Mouse (Mus musculus) layer of hippocampus, postnatal 14 days (tissue): Measurements from ENCODE around the gene Scube3. TPM values are rescaled to one million over a fixed set of nuclear protein-coding genes. Genes with fewer than 3 reads are reported as not detected.

Experiments used
- DNase-seq, 2 experiments: peaks; one replicate each; pipeline ENCODE4 v3.0.0; 2021 to 2022; ENCODE audit warnings: low spot score in 2 of 2, mixed read lengths in 1 of 2
- long read RNA-seq, 2 experiments: library from polyadenylated mRNA; stranded (forward); transcript quantifications; one replicate each; pipeline ENCODE4 v2.0.0; 2021
- total RNA-seq, 2 experiments: library from RNA; stranded (reverse); gene quantifications; 2 replicates each; pipeline ENCODE4 v1.2.3; 2021

The Scube3 gene
- 1 to 10 TPM; 1.7 to 2.4 TPM for total RNA-seq
- long read RNA-seq, experiment 1, full-length matches to known transcripts, result 1 of 1 reads
- long read RNA-seq, experiment 1, partial matches to known transcripts, result 0 of 1 reads
- long read RNA-seq, experiment 1, other reads (novel, unspliced or antisense), result 0 of 1 reads
- long read RNA-seq, experiment 2, partial matches to known transcripts, result 0 of 3 reads
- long read RNA-seq, experiment 2, other reads (novel, unspliced or antisense), result 2 of 3 reads

DNA sequence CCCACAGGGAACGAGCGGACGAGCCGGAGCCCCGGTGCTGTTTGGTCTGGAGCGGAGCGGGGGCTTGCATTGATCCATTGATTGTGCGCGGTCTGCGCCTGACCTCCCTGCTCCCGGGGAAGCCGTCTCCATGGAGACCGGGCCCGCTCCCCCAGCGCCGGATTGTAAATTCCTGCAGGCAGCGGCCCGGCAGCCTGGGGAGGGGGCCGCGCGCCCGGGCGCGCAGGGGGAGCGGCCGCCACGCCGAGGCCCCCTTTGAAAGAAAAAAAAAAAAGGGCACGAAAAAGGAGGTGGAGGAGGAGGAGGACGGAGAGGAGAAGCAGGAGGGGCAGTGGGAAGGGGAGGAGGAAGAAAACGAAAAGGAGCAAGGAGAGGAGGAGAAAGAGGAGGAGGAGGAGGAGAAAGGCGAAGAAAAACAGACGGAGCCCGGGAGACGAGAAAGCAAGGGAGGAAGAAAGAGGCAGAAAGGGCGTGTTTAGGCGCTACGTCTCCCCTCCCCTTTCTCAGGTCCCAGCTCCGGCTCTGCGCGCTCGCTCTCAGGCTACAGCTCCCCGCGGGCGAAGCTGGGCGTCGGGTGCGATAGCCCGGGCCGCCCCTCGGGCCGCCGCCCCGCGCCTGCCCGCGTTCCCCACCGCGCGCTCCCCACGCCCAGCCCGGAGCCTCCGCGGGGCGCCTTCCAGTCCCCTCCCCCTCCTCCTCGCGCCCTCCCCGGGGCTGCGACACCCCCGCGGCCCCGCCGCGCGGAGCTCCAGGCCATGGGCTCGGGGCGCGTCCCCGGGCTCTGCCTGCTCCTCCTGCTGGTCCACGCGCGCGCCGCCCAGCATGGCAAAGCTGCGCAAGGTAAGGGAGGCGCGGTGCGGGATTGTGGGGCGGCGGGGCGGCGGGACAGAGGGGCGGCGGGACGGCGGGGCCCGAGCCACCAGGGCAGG lies at the start of gene Scube3:
Gene Scube3, plus strand, starts transcription at position 371 of the 929 bp plus-strand sequence.
- DNase-seq, result no peak

DNA sequence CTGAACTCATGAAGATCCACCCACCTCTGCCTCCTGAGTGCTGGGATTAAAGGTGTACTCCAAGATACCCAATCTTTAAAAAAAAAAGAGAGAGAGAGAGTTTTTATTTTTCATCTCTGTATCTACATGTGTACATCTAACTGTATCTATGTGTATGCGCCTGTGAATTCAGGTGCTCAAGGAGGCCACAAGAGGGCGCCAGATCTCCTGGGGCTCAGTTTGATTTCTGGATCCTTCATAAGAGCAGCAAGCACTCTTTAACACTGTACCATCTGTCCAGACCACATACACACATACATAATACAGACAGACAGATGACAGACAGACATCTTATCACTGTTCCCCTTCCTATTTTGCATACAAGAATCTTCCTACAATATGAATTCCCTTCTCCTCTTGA lies 49.6 kb upstream of the Scube3 start:
- no peak for DNase-seq

DNA sequence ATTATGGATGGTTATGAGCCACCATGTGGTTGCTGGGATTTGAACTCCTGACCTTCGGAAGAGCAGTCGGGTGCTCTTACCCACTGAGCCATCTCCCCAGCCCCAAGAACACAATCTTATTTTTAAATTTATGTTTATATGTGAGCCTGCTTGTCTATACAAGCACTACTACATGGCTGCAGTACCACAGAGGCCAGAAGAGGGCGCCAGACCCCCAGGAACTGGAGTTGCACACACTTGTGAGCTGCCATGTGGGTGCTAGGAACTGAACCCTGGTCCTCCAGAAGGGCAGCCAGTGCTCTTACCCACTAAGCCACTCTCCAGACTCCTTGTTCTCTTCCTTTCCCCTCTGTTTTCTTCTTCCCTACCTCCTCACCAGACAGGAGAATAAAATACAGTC lies 48.1 kb upstream of the Scube3 start:
- DNase-seq, result no peak

DNA sequence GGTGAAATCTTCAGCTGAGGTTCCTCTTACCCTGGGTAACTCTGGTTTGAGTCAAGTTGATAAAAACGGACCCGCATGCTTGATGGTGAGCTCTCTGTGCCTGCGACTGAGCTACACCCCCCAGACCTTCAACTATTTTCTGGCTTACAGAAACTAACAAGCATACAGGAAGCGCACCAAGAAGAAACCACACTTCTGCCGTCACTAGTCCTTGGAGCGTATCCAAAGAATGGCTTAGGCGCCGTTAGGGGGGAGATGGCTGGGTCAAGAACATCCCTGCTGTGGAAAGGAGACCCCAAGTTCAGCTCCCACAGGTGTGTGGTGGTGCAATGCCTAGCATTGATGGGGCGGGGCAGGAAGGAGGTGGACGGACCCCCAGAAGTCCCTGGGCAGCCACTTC lies 45.5 kb upstream of the Scube3 start:
- DNase-seq, result no peak

DNA sequence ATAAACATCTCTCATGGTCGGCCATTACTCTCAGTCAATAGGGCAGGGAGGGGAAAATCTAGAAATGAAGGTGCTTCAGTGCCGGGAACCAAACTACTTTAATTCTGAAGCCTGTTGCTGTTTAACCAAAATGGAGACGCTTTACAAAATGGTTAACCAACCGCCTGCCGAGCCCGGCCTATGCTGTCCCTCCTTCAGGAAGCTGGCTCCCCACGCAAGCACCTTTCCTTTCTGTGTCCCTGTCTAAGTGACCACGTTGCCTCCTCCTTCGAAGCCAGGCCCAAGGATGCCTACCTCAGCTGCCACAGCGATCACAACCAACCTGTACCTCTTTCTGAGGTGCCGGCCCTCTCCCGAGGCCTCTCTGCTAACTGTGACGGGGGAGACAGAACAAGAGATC lies 44.6 kb upstream of the Scube3 start:
- no peak for DNase-seq

DNA sequence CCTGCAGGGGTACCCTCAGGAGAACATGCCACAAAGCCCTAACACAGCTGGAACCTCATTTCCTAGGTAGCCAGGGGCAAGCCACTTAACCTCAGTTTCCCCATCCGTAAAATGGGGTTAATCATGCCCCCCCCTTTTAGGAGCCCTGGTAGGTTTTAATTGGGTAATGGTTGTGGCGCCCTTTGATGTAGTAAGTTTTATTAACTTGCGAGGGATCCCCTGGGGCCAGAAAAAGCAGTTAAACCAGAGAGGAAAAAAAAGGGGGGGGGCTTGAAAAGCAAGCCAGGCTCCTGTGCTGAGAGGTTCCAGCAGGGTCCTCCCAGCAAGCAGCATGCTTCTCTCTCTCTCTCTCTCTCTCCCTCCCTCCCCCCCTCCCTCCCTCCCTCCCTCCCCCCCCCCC lies 42.9 kb upstream of the Scube3 start:
- DNase-seq, result no peak

DNA sequence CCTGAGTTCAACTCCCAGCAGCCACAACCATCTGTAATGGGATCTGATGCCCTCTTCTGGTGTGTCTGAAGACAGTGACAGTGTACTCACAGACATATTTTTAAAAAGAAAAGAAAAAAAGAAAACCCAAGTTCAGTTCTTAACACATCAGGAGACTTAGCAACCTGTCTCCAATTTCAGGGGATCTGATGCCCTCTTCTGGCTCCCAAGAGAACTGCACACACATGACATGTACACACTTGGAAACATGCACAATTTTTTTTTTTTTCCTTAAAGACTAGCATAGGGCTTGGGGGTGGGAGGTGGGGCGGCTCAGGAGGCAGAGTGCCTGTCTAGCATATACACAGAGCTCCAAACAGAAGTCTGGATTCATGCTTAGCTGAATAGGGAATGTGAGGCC lies 41.3 kb upstream of the Scube3 start:
- no peak for DNase-seq

DNA sequence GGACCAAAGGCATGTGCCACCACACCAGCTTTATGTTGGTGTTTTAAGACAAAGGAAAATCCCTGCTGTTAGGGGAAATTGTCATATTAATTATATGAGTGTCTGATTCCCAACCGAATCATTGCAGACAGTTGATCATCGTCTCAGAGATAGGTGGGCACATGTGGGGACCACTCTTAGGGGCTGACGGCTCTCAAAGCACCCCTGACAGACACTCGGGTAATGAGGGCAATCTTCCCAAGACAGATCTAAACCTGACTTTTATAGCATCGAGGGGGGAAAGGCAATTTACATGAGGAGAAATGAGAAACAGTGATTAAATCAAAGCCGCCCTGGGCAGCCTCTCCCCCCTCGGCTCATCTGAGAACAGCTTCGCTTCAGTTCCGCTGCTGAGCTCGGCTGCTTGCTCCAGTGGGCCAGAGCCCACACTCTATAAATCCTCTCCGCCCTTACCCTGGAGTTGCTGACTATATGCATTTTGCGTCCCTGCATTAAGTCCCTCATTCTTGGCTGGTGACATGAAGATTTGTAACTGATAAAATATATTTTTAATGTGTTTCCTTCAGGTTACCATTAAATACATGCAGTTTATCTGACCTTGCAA lies 40.6 kb upstream of the Scube3 start:
- no peak for DNase-seq

DNA sequence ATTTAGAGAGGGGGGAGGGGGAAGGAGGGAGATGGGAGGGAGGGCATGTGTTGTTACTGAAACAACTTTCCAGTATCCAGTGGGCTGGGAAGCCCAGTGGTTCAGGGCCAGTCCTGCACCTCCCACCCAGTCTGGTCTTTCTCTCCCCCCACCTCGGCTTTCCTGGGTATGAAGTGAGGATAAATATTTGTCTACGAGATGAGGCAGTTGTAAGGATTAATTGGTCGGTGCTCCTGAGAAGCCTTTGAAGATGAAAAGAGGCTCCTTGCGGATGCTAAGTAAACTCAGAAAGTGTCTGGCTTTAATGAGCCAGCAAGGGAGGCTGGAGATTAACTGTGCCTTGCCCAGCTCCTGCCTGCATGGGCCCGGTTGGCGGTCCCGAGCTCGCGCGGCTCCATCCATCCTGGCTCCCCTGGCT lies 40.0 kb upstream of the Scube3 start:
- DNase-seq, result no peak

DNA sequence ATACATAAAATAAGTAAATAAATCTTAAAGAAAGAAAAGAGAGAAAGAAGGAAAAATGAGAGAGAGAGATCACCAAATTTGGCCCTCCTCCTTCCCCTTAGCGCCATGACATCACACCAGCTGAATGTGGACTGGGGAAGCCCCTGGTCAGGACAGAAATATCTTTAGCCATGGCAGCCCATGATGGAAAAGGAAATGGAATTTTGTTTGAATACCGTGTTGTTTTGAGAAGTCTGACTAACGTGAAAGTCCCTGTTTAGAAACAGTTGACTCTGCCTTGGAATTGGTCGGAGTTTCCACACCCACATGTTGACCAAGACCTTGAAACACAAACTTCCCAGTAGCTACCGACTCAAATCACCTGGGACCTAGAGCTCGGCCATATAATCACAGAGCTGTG lies 37.5 kb upstream of the Scube3 start:
- no peak for DNase-seq

DNA sequence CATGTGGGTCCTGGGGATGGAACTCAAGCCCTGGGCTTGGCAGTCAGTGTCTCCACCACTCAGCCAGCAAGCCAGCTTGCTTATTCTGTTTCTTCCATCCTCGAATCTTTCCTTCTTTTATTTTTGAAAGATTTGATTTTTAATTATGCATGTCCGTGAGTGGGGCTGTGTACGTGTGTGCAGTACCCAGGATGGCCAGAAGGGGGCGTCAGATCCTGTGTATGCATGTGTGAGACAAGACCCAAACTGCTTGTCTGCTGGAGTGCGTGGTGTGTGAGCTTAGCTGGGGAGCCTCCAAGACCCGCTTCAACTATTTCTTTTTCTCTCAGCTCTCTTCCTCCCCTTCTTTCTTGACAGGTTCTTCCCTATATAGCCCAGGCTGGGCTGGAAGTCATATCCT lies 35.6 kb upstream of the Scube3 start:
- DNase-seq, result no peak

DNA sequence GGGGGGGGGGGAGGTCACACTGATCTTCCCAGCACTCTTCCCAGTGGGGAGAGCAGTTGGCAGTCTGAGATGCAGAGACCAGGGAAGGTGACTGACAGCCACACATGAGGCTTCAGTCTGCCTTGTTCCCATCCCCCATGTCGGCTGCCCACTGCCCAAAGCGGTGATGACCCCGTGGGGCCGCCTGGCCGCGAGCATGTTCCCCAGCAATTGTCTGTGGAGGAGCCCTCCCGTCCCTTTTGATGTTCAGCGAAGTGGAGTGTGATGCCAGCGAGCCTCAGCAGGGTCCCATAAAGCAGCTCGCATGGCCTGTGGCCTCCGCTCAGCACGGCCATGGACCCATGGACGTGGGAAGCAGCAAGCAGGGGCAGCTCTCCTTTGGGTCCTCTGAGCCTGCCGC lies 34.7 kb upstream of the Scube3 start:
- no peak for DNase-seq

DNA sequence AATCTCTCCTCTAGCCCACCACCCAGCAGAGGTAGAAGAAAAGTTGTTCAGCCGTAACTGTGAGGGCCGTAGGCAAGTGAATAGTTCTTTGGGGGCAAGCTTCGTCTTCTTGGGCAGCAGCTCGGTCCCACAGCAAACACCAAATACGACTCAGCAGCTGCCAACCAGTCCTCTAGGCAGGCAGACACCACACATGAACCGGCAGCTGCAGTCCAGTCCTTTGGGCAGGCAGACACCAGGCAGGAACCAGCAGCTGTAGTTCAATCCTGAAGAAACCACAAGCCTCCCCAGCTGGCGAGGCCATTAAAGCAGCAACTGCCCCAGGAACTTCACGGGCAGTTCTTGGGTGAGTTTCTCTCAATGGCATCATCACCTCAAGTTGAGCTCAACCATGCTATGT lies 29.7 kb upstream of the Scube3 start:
- DNase-seq, result no peak

DNA sequence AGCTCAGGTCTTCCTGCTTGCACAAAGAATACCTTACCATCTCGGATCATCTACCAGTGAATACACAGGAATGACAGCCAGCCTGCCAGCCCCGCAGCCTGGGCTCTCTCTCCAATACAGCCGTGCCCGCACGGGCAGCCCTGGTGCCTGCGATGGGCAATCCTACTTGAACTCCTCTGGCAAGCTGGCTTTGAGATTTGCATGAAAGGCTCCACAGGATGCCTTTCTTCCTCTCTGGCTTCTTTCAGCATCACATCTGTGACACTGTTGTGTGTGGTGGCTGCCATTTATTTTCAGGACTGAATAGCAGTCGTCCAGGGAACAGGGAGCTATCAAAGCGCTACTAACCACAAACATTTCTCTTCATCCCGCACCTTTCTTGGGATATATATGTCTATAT lies 25.6 kb upstream of the Scube3 start:
- no peak for DNase-seq

DNA sequence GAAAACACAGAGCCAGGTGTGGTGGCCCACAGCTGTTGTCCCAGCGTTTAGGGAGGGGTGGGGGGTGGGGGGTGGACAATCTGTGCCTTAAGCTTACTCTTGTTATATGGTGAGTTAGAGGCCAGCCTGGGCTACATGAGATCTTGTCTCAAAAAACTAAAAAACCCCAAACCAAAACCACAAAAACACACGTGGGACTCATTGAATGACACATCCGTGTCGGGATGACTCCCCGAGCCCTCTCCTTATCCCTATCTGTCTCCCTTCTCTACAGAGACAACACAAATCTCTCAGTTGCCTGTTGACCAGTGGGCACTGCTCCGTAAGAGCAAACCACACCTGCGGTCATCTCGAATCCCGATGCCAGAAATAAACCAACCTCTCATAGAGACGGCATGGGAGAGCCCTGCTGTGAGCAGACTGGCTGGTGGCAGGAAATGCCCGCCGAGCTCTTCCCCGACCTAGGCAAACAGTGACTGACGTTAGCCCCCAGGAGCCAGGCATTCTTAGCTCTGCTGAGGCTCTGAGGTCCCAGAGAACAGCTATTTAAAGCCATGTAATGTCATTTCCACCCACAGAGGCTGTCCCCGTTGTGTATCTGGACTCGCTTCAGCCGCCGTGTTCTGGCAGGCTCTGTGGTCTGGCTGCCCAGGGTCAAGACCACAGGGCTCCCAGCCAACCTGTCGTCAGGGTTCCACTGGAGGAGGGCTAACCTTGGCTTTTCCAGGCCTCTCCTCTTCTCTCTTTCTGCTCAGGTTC lies 24.3 kb upstream of the Scube3 start:
- no peak for DNase-seq

DNA sequence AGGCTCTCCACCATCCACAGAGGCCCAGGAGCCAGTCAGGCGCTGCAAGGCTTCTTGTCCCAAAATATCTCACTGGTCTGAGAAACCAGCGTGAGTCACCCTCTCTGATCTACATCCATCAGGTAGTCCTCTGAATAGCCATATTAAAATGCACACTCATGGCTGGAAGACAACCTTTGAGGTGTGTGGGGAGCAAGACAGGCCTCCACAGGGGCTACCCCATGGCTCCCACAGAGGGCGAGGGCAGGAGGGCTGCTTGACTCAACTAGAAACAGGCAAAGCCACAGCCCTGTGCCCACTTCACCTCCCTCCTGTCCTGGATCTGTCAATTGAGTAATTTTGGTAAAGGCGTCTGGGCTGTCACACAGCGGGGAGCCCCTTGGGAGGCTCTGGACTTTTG lies 21.5 kb upstream of the Scube3 start:
- no peak for DNase-seq

DNA sequence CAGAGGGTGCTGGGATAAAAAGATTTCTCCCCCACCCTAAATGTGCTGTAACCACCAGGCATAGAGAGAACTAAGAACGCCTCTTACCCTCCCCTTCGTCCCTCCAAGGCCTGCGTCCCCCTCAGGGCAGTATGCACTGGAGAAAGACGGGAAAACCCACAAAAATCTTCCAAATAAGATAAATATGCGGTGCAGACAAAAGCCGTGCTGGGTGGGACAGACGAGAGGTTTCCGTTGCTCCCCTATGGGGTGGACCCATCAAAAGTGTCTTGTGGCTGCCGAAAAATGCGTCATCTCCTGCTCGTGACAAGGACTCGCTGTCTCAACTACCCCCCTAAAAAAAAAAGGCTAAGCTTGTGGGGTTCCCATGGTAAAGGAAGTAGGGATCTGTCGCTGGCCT lies 19.0 kb upstream of the Scube3 start:
- no peak for DNase-seq

DNA sequence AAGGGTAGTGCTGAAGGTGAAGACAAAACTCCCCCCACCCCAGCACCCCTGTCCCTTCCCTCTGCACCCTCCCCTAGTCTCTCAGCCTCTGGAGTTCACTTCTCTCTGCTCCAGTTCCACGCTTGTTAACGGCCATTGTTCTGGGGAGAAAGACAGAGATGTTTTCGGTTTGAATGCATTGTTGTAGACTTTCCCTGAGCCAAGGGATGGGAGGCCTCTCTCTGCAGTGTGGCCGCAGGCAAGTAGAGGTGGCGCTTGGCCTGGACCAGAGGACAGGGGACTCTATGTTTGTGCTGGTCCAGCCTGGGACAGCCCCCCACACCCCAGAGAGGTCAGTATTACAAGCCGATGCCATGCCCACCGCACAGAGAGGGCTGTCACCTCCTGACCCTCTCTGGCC lies 18.3 kb upstream of the Scube3 start:
- no peak for DNase-seq

DNA sequence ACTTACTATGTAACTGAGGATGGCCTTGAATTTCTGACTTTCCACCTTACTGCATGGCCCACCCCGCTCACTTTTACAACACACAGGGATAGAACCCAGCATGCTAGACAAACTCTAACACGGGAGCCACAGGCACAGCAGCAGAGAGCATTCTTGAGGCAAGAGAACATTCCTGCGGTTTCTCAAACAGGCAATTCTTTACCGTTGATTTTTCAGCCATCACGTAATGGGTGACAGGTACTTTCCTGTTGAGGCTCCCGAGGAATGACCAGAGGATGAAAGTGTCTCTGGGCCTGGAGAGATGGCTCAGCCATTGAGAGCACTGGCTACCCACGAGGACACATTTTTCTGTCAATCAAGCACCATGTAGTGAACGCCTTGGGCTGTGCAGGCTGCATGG lies 17.6 kb upstream of the Scube3 start:
- DNase-seq, result no peak

DNA sequence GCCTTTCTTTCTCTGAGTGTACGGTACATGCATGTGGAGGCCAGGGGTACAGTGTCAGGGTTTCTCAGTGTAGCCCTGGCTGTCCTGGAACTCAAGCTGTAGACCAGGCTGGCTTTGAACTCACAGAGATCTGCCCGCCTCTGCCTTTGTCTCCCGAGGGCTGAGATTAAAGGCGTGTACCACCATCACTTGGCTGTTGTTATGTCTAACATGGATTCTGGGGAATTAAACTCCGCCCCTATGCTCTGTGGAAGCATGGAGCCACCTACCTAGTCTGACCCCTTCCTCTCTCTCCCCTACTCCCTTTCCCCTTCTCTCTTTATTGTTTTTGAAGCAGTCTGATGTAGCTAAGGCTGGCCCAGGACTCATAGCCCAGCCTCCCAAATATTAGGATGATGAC lies 12.1 kb upstream of the Scube3 start:
- no peak for DNase-seq

DNA sequence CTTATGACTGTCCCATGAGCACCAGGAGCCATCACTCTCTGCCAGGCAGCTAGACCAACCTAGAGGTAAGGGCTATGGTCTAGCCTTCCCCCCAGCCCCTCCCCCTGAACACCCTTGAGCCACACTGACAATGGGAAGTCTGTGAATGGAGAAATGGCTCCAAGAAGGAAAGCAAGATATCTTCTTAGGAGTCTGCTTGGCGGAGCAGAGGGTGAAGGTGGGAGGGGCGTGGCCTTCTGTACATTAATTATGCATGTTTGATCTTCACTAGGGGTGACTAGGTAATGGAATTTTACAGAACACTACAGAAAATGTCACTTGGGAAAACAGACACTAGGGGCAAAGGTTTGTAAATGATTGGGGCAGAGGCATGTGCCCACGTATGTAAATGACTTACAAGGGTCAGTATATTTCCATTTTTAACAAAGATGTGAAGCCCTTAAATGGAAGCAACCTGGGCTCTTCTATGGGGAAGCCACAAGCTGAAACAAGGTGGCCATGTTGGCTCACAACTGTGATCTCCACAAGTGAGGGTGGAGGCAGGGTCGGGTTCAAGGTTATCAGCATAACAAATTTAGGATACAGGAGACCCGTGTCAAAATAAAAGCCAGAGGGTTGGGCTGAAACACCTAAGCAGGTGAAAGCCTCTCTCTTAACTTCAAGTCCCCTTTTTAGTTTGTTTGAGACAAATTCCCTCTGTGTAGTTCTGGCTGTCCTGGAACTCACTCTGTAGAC lies 11.4 kb upstream of the Scube3 start:
- no peak for DNase-seq
